In genomic region chr16:78635257-78635656, GRCm38 (mm10) we compare ENCODE assay signal across 9 mouse cellular contexts. TPM values are rescaled to one million over a fixed set of nuclear protein-coding genes. Genes with fewer than 3 reads are reported as not detected.
DNase-seq lines count a peak whose midpoint lies in the region; ATAC-seq lines count a peak whose summit lies in the region.
"Had no signal": no experiment of that assay in that cellular context is flagged by ENCODE, and none has a peak within 500 bp of the region (broad histone marks: within the 10 kb centered on the region; RNA-seq: fewer than 3 reads in every experiment).

No protein-coding gene starts in this region.

- H3K27ac ChIP-seq in limb, embryonic 10.5 days = no peak overlapping the region
- H3K27ac ChIP-seq: macrophage had no signal

- DNase-seq in cerebellum, adult 11 months = peak; percentile 15
- peak; percentile 83 to 90 for DNase-seq in cerebellum, postnatal 14 days
- peak; percentile 58 to 68 for DNase-seq in frontal cortex, postnatal 36 days (ENCODE audit: low spot score in 2 of 2)
- DNase-seq in kidney, adult 11 months = peak; percentile 14
- peak; percentile 83 for DNase-seq in limb, embryonic 10.5 days (ENCODE audit: low spot score)
- DNase-seq in naive thymus-derived CD4-positive, alpha-beta T cell, adult 2 months (ENCODE audit: low read depth) = peak; percentile 79
- peak; percentile 11 to 41 for DNase-seq in spleen, postnatal 14 days (ENCODE audit: low spot score in 2 of 2)

- no peaks in the 10 kb centered on the region for H3K36me3 ChIP-seq in limb, embryonic 10.5 days

- no peak; the same call in 1 of the 2 replicates for ATAC-seq in cerebellum, adult (ENCODE audit: insufficient number of reproducible peaks, low FRiP score, low TSS enrichment)

- no peaks in the 10 kb centered on the region for H3K4me1 ChIP-seq in limb, embryonic 10.5 days

- H3K9me3 ChIP-seq in limb, embryonic 10.5 days (replicated peaks) = no peaks in the 10 kb centered on the region

- H3K4me3 ChIP-seq in limb, embryonic 10.5 days = no peak overlapping the region

- no peaks in the 10 kb centered on the region for H3K27me3 ChIP-seq in limb, embryonic 10.5 days (ENCODE audit: low read depth, poor library complexity, severe bottlenecking)

- 28% methylated on average over 8 of the region's 8 CpGs for WGBS in limb, embryonic 10.5 days

RNA-seq across cellular contexts. Expression of gene D16Ertd472e, which starts 58.7 kb away (rescaled TPM):
- polyA plus RNA-seq in limb, embryonic 10.5 days (2016; fragmentation: Nextera tagmentation; extraction: Ambion mirVana) = 23.7 and 24.5 TPM in 2 replicates

Comparison
In these comparisons a context has a peak if more than half of its experiments do, and no peak if none do; other contexts are left out.
1. DNase-seq: peak in every context shown above with its lines; median percentile 86 in cerebellum, postnatal 14 days; 83 in limb, embryonic 10.5 days; 79 in naive thymus-derived CD4-positive, alpha-beta T cell, adult 2 months; 63 in frontal cortex, postnatal 36 days; 26 in spleen, postnatal 14 days; 15 in cerebellum, adult 11 months; 14 in kidney, adult 11 months.